Mouse (Mus musculus) brain, adult 2 months (tissue): Measurements from ENCODE around the gene Atp6v1g2.

ENCODE experiments used
- DNase-seq: peaks from one replicate; pipeline ENCODE4 v3.0.0; 2011; ENCODE audit warnings: low read depth, low spot score

Atp6v1g2 gene

DNA sequence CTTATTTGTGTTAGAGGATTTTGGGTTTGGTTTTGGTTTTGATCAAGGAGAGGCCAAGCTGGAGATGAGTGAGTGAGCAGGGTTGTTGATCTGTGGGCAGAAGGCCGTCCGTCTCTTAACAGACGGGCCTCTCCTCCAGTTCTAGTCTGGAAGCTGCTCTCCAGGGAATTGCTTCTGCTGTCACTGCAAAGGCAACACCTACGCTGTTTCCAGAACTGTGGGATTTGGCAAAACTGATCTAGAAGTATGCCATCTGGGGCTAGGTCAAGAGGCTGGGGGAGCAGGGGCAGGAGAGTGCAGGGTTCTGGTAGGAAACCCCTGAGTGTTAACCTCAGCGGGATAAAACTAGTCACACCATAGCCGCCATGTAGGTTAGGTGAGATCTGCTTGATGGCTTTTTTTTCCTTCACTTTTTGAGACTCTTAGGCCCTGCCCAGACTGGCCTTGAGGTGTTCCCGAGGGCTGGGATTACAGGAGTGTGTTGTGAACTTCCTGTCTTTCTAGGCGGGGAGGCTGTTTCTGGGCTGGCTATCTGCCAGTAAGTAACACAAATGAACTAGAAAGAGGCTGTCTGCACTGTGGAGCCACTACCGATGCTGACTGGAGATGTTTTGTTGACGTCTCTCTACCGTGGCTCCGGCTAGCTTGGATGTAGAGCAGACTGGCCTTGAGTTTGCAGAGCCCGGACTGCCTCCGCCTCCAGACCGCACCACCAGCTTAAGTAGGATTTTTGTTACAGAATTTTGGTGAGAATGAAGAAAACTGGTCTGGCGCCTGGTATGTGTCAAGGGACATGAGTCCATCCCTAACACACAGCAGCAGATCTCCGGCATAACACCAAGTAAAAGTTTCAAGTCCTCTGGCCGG is at the start of gene Atp6v1g2:
Gene Atp6v1g2, plus strand, starts transcription at position 547 of the 867 bp plus-strand sequence.
- DNase-seq = no peak

DNA sequence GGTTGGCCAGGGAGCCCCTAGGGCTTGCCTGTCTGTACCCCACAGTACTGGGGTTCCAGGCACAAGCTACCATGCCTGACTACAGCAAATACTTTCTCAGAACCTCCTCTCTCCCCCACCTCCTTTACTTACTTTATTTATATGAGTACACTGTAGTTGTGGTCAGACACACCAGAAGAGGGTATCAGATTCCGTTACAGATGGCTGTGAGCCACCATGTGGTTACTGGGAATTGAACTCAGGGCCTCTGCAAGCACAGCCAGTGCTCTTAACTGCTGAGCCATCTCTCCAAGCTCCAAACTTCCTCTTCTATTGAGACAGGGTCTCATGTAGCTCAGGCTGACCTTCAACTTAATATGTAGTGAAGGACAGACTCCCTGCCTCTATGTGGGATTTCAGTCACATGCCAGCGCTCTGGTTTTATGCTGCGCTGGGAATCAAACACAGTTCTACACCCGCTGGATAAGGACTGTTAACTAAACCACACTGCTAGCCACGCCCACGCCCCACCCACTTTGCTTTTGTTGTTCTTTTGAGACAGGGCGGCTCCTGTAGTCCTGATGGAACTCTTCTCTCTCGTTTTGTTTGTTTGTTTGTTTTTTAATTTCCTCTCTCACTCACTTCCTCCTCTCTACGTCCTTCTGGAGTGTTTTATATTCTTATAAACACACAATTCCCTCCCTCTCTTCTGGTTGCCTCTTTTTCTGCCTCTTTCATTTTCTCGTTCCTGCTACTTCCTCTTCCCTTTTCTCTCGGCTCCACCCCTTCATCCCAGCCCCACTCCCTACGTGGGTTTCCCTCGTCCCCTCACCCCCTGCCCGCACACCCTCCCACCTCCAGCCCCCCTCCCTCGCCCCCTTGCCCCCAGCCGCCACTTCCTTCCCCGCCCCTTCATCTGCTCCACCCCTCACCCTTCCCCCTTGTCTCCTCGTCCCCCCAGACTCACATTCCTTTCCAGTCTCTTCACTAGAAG is 47.5 kb upstream of the Atp6v1g2 start:
- DNase-seq = no peak

DNA sequence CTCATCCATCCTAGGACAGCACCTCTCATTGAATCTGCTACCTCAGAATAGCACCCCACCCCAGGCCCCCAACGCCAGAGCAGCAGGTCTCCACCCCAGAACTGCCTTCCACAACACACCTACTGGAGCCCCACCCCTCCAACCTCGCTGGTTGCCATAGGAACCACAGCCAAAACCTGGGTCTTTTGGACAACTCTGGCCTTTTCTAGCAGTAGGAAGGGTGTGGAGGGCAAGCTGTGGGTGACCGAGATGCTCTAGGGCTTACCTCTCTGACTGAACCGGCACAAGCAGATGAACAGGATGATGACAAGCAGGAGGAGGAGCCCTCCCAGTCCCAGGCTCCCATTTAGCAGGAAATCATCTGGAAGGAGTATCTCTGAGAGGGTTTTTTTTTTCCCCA is 46.8 kb upstream of the Atp6v1g2 start:
- peak; percentile 35 for DNase-seq

DNA sequence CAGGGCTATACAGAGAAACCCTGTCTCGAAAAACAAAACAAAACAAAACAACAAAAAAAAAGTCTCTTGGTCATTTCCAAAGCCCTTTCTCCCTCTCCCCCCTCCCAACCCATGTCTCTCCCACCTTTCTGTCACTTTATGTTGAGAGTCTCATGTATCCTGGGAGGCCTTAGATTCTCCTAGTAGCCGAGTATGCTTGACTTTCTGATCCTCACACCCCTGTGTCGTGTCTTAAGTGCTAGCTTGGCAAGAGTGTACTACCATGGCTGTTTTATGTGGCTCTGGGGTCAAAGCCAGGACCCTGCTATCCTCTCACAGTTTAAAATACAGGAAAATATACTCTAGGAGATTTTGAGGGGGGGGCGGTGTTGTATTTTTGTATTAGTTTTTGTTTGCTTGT is 46.1 kb upstream of the Atp6v1g2 start:
- DNase-seq = no peak

DNA sequence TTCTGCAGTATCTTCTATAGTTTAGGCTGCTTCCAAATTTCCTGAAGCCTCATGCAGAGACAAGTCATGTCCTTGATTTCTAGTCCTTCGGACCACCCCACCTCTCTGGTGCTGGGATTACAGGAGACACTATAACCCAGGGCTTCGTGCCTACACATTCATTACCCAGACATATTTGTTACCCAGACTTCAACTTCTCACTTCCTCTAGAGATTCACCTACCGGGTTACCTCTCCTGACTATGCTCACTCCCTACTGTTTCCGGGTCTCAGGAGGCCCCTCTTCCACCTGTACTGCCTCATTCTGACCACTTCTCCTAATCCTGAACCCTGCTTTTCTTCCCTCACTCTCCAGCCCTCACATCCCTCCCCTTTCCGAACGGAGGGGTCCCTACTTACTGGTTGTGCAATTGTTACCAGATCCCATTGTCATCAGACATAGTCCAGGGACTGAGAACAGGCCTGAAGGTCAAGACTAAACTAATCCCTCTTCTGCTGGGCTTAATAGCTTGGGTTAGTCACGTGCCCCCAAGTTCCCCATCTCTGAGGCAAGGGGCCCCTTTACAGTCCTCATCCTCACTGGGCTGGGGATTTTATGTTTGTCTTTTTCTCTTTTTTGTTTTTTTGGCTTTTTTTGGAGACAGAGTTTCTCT is 45.4 kb upstream of the Atp6v1g2 start, which contains the start of gene Lst1:
Gene Lst1, minus strand, starts transcription at position 481 of the 652 bp plus-strand sequence.
- no peak for DNase-seq

DNA sequence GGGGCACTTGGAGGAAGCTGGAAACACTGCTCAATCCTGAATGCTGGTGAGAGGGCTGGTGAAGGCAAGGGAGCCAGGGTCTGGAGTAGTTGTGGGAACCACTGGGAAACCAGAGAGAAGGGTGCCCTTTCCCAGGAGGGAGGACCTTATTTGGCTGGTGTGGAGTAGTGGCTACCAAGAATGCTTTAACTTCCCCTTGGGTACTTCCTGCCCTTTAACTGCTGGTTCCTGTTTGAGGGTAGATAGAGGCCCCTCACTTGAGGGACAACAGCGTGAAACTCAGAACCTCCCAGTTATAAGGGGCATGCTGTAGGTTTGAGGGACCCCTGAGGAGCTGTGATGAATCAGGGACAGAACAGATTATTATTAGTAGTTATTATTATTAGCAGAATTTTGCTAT is 44.3 kb upstream of the Atp6v1g2 start:
- DNase-seq = no peak

DNA sequence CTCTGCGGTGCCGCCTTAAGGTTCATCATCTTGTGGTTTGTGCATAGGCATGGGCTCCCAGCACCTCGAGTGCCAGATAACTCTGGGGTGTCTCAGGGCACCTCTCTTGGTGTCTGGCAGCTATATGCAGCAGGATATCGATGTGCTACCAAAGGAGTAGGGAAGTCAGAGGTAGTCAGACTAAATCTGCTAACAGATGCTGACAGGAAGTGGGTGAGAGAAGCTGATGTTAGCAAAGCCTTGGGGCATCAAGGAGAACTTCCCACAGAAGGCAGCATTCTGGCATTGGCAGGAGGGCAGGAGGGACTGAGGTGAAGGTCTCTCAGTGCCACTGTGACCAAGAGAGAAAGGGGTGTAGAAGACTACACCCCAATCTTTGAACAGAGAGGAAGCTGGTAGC is 43.4 kb upstream of the Atp6v1g2 start:
- no peak for DNase-seq

DNA sequence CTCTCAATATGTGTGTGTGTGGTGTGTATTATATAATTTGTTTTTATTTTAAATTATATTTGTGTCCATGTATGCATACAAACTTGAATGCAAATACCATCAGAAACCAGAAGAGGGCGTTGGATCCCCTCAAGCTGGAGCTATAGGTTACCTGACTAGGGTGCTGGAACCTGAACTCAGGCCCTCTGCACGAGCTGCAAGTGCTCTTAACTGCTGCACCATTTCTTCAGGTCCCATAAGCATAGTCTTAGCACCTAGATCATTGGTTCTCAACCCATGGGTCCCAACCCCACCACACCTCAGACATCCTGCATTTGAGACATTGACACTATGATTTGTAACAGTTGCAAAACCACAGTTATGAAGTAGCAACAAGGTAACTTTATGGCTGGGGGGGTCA is 41.7 kb upstream of the Atp6v1g2 start:
- no peak for DNase-seq

DNA sequence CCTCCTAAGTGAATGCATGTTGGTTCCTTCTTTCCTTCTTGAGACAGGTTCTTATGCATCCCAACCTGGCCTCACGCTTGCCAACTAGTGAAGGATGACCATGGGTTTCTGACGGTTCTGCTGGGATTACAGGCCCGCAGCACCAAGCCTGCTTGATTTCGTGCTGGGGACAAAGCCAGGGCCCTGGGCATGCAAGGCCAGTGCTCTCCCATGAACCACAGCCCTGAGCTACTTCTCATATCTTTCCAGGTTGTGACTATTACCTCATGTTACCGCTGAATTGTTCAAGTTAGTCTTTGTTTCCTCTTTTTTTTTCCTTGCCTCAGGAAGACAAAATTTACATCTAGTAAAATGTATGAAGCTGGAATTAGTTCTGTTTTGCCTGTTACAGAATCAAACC is 40.5 kb upstream of the Atp6v1g2 start:
- no peak for DNase-seq

DNA sequence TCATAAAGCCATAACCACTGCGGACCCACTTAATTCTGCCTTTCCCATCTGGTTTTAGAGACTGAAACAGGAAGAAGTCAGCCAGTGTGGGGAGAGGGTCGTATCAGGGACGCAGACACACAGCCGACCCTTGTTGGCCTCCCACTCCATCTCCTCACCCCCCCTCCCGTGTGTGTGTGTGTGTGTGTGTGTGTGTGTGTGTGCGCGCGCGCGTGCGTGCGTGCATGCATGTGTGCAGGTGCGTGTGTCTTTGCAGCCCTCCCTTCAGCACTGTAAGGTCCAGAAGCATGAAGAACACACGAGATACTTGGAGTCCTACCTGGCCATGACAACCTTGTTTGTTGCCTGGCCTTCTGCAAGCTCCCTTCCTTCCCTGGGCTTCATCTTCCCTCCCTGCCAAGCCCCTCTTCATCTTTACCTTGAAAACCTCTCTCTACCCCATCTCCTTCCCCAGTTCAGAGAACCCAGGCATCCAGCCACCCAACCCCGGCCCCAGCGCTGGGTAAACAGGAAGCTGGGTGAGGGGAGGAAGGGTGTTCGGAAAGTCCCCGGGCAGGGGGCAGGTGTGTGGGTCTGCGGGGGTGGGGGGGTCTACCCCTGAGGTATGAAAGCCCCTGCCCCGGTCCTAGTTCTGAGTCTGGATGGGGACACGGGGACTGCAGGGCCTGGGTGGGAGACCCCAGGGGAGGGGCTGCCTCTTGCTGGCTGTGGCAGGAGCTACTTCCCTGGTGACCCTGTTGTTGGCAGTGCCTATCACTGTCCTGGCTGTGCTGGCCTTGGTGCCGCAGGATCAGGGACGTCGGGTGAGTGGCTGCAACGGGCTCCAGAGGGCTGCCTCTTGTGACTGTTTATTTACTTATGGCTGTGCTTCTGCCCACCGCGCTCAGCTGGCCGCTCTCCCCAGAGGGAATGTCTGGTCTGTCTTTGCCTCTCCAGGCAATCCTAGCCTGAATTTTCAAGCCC is 39.3 kb upstream of the Atp6v1g2 start, which contains the start of gene Ltb:
Gene Ltb, plus strand, starts transcription at position 559 of the 963 bp plus-strand sequence.
- no peak for DNase-seq

DNA sequence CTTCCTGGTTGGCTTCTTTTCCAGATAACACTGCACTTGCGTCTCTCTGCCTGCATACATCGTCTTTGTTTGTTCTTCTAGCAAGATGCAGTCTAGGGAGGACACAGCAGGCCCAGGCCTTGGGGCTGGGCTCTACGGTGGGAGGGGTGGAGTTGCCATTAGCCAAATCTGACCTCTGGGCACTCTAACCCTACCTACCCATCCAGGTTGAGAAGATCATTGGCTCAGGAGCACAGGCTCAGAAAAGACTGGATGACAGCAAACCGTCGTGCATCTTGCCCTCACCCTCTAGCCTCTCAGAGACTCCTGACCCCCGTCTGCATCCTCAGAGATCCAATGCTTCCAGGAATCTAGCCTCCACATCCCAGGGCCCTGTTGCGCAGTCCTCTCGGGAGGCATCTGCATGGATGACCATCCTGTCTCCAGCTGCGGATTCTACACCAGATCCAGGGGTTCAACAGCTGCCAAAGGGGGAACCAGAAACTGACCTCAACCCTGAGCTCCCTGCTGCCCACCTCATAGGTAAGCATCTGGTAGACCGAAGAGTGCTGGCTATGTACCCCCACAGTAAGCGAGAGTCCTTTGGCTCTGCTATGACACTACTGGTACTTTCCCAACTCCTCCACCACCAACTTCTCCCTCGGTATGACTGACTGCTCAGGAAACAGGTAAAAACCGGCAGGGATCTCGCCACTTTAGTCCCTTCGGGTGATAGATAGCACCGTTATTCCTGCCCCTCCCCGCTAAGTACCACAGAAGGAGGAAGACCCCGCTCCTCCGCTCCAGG is 38.4 kb upstream of the Atp6v1g2 start:
- DNase-seq = no peak

DNA sequence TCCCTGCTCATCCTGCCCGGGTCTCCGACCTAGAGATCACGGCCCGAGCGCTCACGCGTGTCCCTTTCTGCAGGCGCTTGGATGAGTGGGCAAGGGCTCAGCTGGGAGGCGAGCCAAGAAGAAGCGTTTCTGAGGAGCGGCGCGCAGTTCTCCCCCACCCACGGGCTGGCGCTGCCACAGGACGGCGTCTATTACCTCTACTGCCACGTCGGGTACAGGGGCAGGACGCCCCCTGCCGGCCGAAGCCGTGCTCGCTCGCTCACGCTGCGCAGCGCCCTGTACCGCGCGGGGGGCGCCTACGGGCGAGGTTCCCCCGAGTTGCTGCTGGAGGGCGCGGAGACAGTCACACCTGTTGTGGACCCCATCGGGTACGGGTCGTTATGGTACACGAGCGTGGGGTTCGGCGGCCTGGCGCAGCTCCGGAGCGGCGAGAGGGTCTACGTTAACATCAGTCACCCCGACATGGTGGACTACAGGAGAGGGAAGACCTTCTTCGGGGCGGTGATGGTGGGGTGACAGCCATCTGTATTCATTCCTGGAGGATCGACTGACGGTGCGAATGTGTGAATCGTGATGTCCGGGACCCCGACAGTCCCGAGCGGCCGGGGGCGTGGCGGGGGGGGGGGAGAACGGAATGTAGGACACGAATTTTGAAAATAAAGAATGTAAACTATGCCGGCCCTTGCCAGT is 37.7 kb upstream of the Atp6v1g2 start:
- peak; percentile 77 for DNase-seq

DNA sequence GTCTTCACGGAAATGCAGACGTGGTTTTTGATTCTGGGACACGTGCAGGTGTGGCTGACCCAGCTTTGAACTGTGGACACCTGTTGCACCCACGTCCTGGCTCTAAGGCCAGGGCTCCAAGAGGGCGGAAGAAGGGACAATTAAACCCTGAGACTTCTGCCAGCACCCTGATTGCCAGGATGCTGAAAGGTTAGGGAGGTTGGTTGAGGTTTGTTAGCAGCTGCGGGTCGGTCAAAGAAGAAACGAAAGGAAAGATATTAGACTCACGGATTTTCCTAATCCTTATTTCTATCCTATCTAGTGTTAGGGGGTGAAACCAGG is 37.2 kb upstream of the Atp6v1g2 start:
- no peak for DNase-seq

DNA sequence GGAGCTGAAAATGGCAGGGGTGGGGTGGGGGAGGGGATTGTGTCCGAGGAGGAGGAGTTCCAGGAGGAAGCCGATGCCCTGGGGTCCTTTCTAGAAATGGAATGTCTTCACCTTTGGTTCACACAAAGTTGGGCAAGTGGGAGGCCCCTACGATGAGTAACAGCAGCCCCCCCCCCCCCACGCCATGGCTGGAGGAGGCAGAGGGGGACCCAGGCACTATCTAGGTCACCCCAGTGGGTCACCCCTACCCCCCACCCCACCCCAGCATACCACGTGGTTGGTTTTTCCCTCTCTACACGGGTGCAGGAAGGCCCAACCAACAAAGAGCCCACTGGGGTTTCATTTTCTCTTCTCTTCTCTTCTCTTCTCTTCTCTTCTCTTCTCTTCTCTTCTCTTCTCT is 36.3 kb upstream of the Atp6v1g2 start:
- DNase-seq = no peak

DNA sequence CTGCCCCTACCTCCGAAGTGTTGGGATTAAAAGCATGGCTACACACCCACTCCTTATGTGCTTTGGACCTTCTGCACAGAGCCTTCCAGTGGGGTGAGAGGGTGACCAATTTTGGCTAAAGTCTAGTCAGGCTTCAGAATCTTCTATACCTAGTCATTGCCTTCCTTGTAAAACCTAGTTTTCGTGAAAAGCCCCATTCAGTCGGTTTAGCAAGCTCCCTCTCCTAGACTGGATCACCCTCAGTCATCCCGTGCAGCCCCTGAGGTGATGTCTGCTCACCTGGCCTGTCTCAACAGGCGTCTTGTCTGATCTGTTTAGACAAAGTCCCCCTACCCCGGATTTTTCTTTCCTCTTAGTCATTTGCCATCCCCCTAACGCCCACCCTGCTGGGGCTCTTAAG is 35.4 kb upstream of the Atp6v1g2 start:
- no peak for DNase-seq

DNA sequence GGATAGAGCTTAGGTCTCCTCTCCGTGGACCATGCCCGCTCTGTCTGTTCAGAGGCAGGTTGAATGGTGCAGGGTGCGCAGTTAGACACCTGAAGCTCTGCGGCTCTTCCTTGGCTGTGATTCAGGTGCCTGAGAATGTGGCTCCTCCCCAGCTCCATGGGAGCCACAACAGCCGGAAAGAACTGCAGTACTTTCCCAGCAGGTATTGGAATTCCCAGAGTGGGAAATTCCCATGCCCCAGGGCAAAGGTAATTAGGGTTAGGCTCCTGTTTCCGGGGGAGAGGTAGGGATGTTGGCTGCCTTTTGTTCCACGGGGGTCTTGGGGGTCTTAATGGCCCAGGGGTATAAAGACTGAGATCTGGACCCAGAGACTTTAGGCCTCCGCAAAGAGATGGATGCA is 34.5 kb upstream of the Atp6v1g2 start:
- DNase-seq = no peak

DNA sequence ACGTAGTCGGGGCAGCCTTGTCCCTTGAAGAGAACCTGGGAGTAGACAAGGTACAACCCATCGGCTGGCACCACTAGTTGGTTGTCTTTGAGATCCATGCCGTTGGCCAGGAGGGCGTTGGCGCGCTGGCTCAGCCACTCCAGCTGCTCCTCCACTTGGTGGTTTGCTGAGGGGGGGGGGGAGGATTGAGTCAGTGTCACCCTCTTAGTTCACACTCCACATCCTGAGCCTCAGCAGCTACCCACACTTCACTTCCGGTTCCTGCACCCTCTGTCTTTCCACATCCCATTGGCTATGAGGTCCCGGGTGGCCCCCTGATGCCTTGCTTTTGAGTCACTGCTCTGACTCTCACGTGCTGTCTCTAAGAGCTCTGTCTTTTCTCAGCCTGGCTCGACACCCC is 33.1 kb upstream of the Atp6v1g2 start:
- peak; percentile 42 for DNase-seq

DNA sequence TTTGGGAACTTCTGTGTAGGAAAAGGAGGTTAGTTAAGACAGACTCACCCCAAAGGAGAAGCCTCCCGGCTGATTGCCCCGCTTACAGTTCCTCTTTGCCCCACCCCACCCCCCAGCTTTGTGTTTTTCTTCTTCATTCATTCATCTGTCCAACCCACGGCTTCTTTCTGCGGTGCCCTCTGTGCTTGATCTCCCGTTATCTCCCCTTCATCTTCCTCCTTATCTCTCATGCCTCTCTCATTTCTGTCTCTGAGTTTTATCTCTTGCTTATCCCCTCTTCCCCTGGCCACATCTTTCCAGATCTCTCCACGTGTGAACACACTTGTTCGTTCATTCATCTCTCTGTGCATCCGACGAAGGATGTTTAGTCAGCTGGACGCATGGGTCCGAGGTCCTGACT is 32.3 kb upstream of the Atp6v1g2 start:
- DNase-seq = no peak

DNA sequence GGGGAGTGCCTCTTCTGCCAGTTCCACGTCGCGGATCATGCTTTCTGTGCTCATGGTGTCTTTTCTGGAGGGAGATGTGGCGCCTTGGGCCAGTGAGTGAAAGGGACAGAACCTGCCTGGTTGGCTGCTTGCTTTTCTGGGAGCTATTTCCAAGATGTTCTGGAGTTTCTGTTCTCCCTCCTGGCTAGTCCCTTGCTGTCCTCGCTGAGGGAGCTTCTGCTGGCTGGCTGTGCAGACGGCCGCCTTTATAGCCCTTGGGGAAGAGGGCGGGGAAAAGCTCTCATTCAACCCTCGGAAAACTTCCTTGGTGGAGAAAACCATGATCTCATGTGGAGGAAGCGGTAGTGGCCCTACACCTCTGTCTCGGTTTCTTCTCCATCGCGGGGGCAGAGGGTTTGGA is 31.7 kb upstream of the Atp6v1g2 start, which contains the start of gene Tnf:
Gene Tnf, minus strand, starts transcription at position 221 of the 400 bp plus-strand sequence.
- DNase-seq = no peak
